Mouse (Mus musculus): ENCODE measurements around the gene Sdsl. TPM values are rescaled to one million over a fixed set of nuclear protein-coding genes. Genes with fewer than 3 reads are reported as not detected.

Sdsl gene
- polyA plus RNA-seq, 1 experiment from 2014 or later: 15.8 TPM

DNA sequence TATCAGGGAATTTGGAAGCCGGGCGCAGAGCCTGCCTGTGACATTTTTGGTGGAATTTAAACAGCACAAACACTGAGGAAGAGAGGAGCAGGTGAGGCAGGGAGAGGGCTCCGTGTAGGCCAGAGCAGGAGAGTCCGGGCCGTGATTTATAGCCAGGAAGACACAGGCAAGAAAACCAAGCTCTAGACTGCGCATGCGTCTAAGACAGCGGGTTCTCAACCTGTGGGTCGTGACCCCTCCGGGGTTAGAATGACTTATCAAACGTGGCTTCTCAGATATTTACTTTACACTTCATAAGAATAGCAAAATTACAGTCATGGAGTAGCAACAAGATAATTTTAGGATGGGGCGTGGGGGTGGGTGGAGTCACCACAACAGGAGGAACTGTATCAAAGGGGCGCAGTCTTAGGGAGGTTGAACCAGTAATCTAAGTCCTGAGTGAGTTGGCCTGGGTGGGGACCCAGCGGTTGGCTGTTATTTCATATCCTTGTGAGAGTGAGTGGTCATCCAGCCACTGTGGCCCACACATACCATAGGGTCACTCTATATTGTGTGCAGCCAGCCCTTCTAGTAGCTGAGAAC, 17.8 kb downstream of the Sdsl start:
- H3K27me3 ChIP-seq: peaks cover 40% of the 10 kb centered on the region
- H3K4me2 ChIP-seq: no peak overlapping the region
- no peak overlapping the region for H3K27ac ChIP-seq
- H3K36me3 ChIP-seq: no peaks in the 10 kb centered on the region
- no peaks in the 10 kb centered on the region for H3K9me3 ChIP-seq (replicated peaks)
- H3K4me3 ChIP-seq: no peak overlapping the region
- no peak for ATAC-seq (replicated peaks; ENCODE audit: insufficient number of reproducible peaks, insufficient read depth, low FRiP score, low read depth)
- H3K9ac ChIP-seq: no peak overlapping the region
- 0 out of 2 replicates have a peak, but pooled peaks cover 3% of the 10 kb centered on the region for H3K4me1 ChIP-seq (replicated peaks)
- 62% methylated on average over 14 of the region's 14 CpGs for WGBS

GRCm38 (mm10) chr5:120447305-120447704, 25.3 kb downstream of the Sdsl start:
- Histone ChIP-seq H3K27me3 (peaks cover 65% of the 10 kb centered on the region), H3K9ac (no peak overlapping the region), H3K9me3 (replicated peaks) (no peaks in the 10 kb centered on the region), H3K36me3 (no peaks in the 10 kb centered on the region), H3K4me1 (replicated peaks) (no peaks in the 10 kb centered on the region), H3K4me3 (no peak overlapping the region), H3K4me2 (no peak overlapping the region), H3K27ac (no peak overlapping the region)
- WGBS: 25% methylated on average over 13 of the region's 13 CpGs
- ATAC-seq (replicated peaks; ENCODE audit: insufficient number of reproducible peaks, insufficient read depth, low FRiP score, low read depth): no peak

DNA sequence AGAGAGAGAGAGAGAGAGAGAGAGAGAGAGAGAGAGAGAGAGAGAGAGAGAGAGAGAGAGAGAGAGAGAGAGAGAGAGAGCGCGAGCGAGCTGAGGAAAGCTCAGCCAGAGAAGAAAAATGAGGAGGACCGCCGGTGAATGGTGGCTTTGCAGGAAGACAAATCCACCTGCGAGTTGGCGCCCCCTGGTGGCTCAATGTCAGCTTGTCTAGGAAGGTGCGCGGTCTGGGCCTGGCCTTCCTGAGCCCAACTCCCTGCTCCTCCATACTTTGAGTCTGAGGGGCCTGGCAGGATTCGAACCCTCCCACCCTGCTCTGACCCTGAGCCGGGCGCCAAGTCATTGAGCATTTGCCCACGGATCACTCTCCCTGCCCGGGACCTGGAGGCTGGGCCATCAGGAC, 31.9 kb downstream of the Sdsl start:
- 8% methylated on average over 14 of the region's 14 CpGs for WGBS
- ATAC-seq (replicated peaks; ENCODE audit: insufficient number of reproducible peaks, insufficient read depth, low FRiP score, low read depth): 0 out of 2 replicates have a peak, but pooled peaks have one; percentile 35
- peaks cover 89% of the 10 kb centered on the region for H3K27me3 ChIP-seq
- H3K9ac ChIP-seq: no peak overlapping the region
- peak overlapping the region; percentile 68 for H3K4me2 ChIP-seq
- H3K4me3 ChIP-seq: peak overlapping the region; percentile 47
- H3K9me3 ChIP-seq (replicated peaks): no peaks in the 10 kb centered on the region
- H3K36me3 ChIP-seq: no peaks in the 10 kb centered on the region
- no peak overlapping the region for H3K27ac ChIP-seq
- H3K4me1 ChIP-seq (replicated peaks): peaks cover 28% of the 10 kb centered on the region

- H3K4me1 ChIP-seq (replicated peaks): peaks cover 31% of the 10 kb centered on the region
- peak overlapping the region; percentile 68 for H3K4me2 ChIP-seq
- no peak for ATAC-seq (replicated peaks; ENCODE audit: insufficient number of reproducible peaks, insufficient read depth, low FRiP score, low read depth)
- no peak overlapping the region for H3K27ac ChIP-seq
- 1% methylated on average over 61 of the region's 61 CpGs for WGBS
- H3K4me3 ChIP-seq: peak overlapping the region; percentile 47
- no peaks in the 10 kb centered on the region for H3K36me3 ChIP-seq
- H3K27me3 ChIP-seq: peaks cover 89% of the 10 kb centered on the region
- H3K9ac ChIP-seq: 0 out of 2 replicates have a peak overlapping the region, but pooled peaks have one; percentile 6
- no peaks in the 10 kb centered on the region for H3K9me3 ChIP-seq (replicated peaks)
These were observed 32.5 kb downstream of the Sdsl start for GRCm38 (mm10) chr5:120439887-120440670.

DNA sequence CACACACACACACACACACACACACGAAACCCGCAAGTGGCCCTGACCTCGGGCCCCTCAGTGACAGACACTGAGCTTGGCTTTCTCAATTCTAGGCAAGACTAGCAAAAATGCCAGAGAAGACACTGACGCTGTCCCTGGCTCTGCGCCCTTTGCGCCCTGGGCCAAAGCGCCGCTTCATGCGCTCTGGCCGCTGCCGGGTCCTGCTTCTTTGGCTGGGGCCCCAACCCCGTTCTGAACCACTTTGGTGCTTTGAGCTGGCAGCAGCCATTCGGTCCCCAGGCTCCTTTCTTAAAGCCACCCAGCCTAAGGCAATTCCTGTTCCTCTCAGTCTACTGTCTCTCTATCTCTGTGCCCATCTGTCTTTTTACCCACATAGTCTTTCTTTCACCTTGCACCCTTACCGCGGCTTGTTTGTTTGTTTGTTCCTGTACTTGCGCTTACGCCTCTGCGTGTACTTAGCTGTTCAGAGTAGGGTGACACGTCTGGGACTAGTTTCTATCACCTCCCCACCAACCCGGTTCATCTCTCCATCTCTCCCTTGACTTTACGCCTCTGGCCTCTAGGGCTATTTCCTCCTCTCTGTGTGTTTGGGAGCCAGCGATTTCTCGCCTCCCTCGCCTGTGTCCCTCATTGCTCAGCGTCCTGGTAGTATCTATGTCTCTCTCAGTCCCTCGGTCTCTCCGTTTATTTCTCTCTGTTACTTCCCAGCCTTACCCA, 33.5 kb downstream of the Sdsl start:
- H3K36me3 ChIP-seq: no peaks in the 10 kb centered on the region
- H3K9me3 ChIP-seq (replicated peaks): no peaks in the 10 kb centered on the region
- ATAC-seq (replicated peaks; ENCODE audit: insufficient number of reproducible peaks, insufficient read depth, low FRiP score, low read depth): no peak
- H3K27me3 ChIP-seq: peaks cover 93% of the 10 kb centered on the region
- no peak overlapping the region for H3K27ac ChIP-seq
- WGBS: 2% methylated on average over 27 of the region's 27 CpGs
- H3K4me2 ChIP-seq: peak overlapping the region; percentile 68
- no peak overlapping the region for H3K9ac ChIP-seq
- H3K4me3 ChIP-seq: peak overlapping the region; percentile 47
- H3K4me1 ChIP-seq (replicated peaks): peaks cover 31% of the 10 kb centered on the region

- WGBS: under 1% methylated on average over 13 of the region's 13 CpGs
- Histone ChIP-seq H3K4me1 (replicated peaks) (peaks cover 31% of the 10 kb centered on the region), H3K27ac (no peak overlapping the region), H3K9ac (no peak overlapping the region), H3K27me3 (peaks cover 93% of the 10 kb centered on the region), H3K4me2 (no peak overlapping the region), H3K4me3 (no peak overlapping the region), H3K36me3 (no peaks in the 10 kb centered on the region), H3K9me3 (replicated peaks) (no peaks in the 10 kb centered on the region)
- ATAC-seq (replicated peaks; ENCODE audit: insufficient number of reproducible peaks, insufficient read depth, low FRiP score, low read depth): no peak
These were observed 34.1 kb downstream of the Sdsl start for GRCm38 (mm10) chr5:120438469-120438868.

DNA sequence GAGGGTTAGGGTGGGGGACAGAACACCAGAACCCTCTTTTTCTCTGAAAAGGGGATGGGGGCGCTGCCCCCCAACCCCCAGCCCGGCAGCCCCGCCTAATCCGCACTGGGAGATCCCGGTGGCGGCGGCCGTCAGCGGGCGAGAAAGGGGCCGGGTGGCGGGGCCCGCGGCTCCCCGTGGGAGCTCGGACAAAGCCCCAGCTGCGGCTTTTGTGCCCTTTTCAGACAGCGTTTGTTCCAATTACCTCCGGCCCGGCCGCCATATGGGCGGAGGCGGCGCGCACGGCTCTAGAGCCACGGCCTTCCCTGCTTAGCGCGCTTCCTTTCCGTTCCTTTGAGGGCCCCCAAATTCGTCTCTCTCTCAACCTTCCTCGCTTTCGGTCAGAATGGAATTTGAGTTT, 34.6 kb downstream of the Sdsl start:
- peak overlapping the region; percentile 36 for H3K4me2 ChIP-seq
- WGBS: under 1% methylated on average over 33 of the region's 33 CpGs
- H3K27ac ChIP-seq: no peak overlapping the region
- no peak overlapping the region for H3K9ac ChIP-seq
- H3K9me3 ChIP-seq (replicated peaks): no peaks in the 10 kb centered on the region
- peaks cover 31% of the 10 kb centered on the region for H3K4me1 ChIP-seq (replicated peaks)
- H3K4me3 ChIP-seq: peak overlapping the region; percentile 15
- no peaks in the 10 kb centered on the region for H3K36me3 ChIP-seq
- peaks cover 93% of the 10 kb centered on the region for H3K27me3 ChIP-seq
- no peak for ATAC-seq (replicated peaks; ENCODE audit: insufficient number of reproducible peaks, insufficient read depth, low FRiP score, low read depth)

- Histone ChIP-seq H3K4me1 (replicated peaks) (peaks cover 31% of the 10 kb centered on the region), H3K4me3 (peak overlapping the region; percentile 15; the same call in 1 of the 2 replicates), H3K9ac (no peak overlapping the region), H3K27ac (no peak overlapping the region), H3K4me2 (no peak overlapping the region), H3K36me3 (no peaks in the 10 kb centered on the region), H3K9me3 (replicated peaks) (no peaks in the 10 kb centered on the region), H3K27me3 (peaks cover 93% of the 10 kb centered on the region)
- ATAC-seq (replicated peaks; ENCODE audit: insufficient number of reproducible peaks, insufficient read depth, low FRiP score, low read depth): no peak
- 2% methylated on average over 17 of the region's 17 CpGs for WGBS
These were observed 35.1 kb downstream of the Sdsl start for GRCm38 (mm10) chr5:120437539-120437938.

DNA sequence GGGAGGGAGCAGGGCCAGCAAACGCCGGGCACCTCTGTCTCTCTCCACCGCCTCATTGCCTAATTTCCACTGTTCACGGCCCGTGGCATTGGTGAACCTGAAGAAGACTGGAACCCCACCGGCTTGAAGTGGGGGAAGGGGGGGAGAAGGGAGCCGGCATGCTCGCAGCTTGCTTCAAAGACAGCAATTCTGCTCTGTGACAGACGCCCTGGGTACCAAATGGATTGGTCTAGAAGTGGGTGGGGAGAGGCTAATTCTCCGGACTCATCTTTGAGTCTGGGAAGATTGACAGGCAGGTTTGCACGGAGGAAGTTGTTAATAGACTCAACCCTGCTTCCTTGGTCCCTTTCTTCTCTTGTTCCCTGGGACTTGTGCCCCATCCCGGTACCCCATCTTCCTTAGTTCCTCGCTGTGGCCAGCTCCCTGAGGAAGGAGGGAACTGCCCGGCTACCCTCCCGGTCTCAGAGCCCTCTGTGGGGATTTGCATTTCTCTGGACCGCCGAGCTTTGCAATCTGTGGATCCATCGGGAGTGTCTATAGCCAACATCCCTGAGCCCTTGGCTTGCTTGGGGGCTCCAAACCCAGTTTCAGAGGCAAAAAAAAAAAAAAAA, 35.6 kb downstream of the Sdsl start:
- Histone ChIP-seq H3K4me3 (0 out of 2 replicates have a peak overlapping the region, but pooled peaks have one; percentile 2), H3K9me3 (replicated peaks) (no peaks in the 10 kb centered on the region), H3K4me2 (no peak overlapping the region), H3K27me3 (peaks cover 93% of the 10 kb centered on the region), H3K36me3 (no peaks in the 10 kb centered on the region), H3K9ac (no peak overlapping the region), H3K27ac (no peak overlapping the region), H3K4me1 (replicated peaks) (peaks cover 31% of the 10 kb centered on the region)
- ATAC-seq (replicated peaks; ENCODE audit: insufficient number of reproducible peaks, insufficient read depth, low FRiP score, low read depth): no peak
- whole genome bisulfite sequencing: under 1% methylated on average over 18 of the region's 18 CpGs

GRCm38 (mm10) chr5:120435731-120436501, 36.7 kb downstream of the Sdsl start:
- peak overlapping the region; percentile 76 for H3K4me2 ChIP-seq
- no peaks in the 10 kb centered on the region for H3K36me3 ChIP-seq
- H3K4me1 ChIP-seq (replicated peaks): peaks cover 36% of the 10 kb centered on the region
- H3K9me3 ChIP-seq (replicated peaks): no peaks in the 10 kb centered on the region
- under 1% methylated on average over 47 of the region's 47 CpGs for WGBS
- H3K9ac ChIP-seq: no peak overlapping the region
- H3K27ac ChIP-seq: no peak overlapping the region
- H3K27me3 ChIP-seq: peaks cover 98% of the 10 kb centered on the region
- ATAC-seq (replicated peaks; ENCODE audit: insufficient number of reproducible peaks, insufficient read depth, low FRiP score, low read depth): no peak
- H3K4me3 ChIP-seq: peak overlapping the region; percentile 48
